ENCODE assay signal across 10 mouse cellular contexts in genomic region chr1:135020970-135021369, GRCm38 (mm10). TPM values are rescaled to one million over a fixed set of nuclear protein-coding genes. Genes with fewer than 3 reads are reported as not detected.
DNase-seq lines count a peak whose midpoint lies in the region; ATAC-seq and TF ChIP-seq lines count a peak whose summit lies in the region.
"Had no signal": no experiment of that assay in that cellular context is flagged by ENCODE, and none has a peak within 500 bp of the region (broad histone marks: within the 10 kb centered on the region; RNA-seq: fewer than 3 reads in every experiment).

No protein-coding gene starts in this region.

- no peak for TF ChIP-seq POLR2A in olfactory bulb, adult 2 months (IDR thresholded peaks at IDR 0.05; ENCODE audit: insufficient read depth, low read depth, low read length)

- 3% methylated on average over 5 of the region's 5 CpGs for WGBS in lung, embryonic 15.5 days
- 16% methylated on average over 5 of the region's 5 CpGs for WGBS in hindbrain, postnatal 0 days
- 37% methylated on average over 5 of the region's 5 CpGs for WGBS in olfactory bulb, adult 2 months

- H3K9ac ChIP-seq in lung, embryonic 15.5 days: no peak overlapping the region
- no peak overlapping the region for H3K9ac ChIP-seq in hindbrain, postnatal 0 days (replicated peaks; ENCODE audit: low read length)

- peaks cover 51% of the 10 kb centered on the region for H3K4me1 ChIP-seq in lung, embryonic 15.5 days
- H3K4me1 ChIP-seq in hindbrain, postnatal 0 days (ENCODE audit: insufficient read depth, low read length): peaks cover 15% of the 10 kb centered on the region
- H3K4me1 ChIP-seq in olfactory bulb, adult 2 months (ENCODE audit: control insufficient read depth, insufficient read depth, low read length): peaks cover 50% of the 10 kb centered on the region

- no peaks in the 10 kb centered on the region for H3K9me3 ChIP-seq in lung, embryonic 15.5 days
- H3K9me3 ChIP-seq in hindbrain, postnatal 0 days (ENCODE audit: low read length): no peaks in the 10 kb centered on the region

- peak overlapping the region; percentile 52 for H3K27ac ChIP-seq in lung, embryonic 15.5 days
- H3K27ac ChIP-seq in hindbrain, postnatal 0 days: no peak overlapping the region
- H3K27ac ChIP-seq in olfactory bulb, adult 2 months (ENCODE audit: insufficient read depth, low read depth, low read length): peak overlapping the region; percentile 61
- H3K27ac ChIP-seq: gastrocnemius, adult 2 months had no signal

- H3K36me3 ChIP-seq in lung, embryonic 15.5 days: no peaks in the 10 kb centered on the region
- H3K36me3 ChIP-seq in hindbrain, postnatal 0 days (ENCODE audit: insufficient read depth, low read length): no peaks in the 10 kb centered on the region

- H3K4me3 ChIP-seq in lung, embryonic 15.5 days: no peak overlapping the region
- no peak overlapping the region for H3K4me3 ChIP-seq in hindbrain, postnatal 0 days (ENCODE audit: low read length)
- no peak overlapping the region for H3K4me3 ChIP-seq in olfactory bulb, adult 2 months (ENCODE audit: insufficient read depth, low read depth, low read length)
- H3K4me3 ChIP-seq: gastrocnemius, adult 2 months had no signal

- peak; percentile 79 for ATAC-seq in lung, embryonic 15.5 days (ENCODE audit: borderline replicate concordance, extremely low read depth, low FRiP score, low TSS enrichment)
- ATAC-seq in hindbrain, postnatal 0 days: no peak
- ATAC-seq: CD4-positive, CD25-positive, alpha-beta regulatory T cell, adult 4 months had no signal

- TF ChIP-seq CTCF in hindbrain, postnatal 0 days (IDR thresholded peaks at IDR 0.05; ENCODE audit: low read depth): no peak
- TF ChIP-seq CTCF in olfactory bulb, adult 2 months (IDR thresholded peaks at IDR 0.05; ENCODE audit: insufficient read depth, low read depth, low read length): no peak

- peak overlapping the region; percentile 14 for H3K4me2 ChIP-seq in lung, embryonic 15.5 days
- H3K4me2 ChIP-seq in hindbrain, postnatal 0 days (ENCODE audit: low read depth, low read length): no peak overlapping the region

- DNase-seq in embryo, embryonic 11.5 days (ENCODE audit: low read depth, low spot score): peak; percentile 19
- DNase-seq in embryo, embryonic 9.5 days (ENCODE audit: extremely low spot score): no peak
- DNase-seq in lung, adult 18-20 months: no peak
- DNase-seq in hindbrain, postnatal 0 days (ENCODE audit: low spot score): peak; percentile 40
- no peak for DNase-seq in right cerebral cortex, postnatal 4 days
- no peak for DNase-seq in right cerebral cortex, adult 18-20 months
- DNase-seq: gastrocnemius, adult 2 months had no signal

- no peaks in the 10 kb centered on the region for H3K27me3 ChIP-seq in lung, embryonic 15.5 days
- H3K27me3 ChIP-seq in hindbrain, postnatal 0 days (ENCODE audit: insufficient read depth, low read length): no peaks in the 10 kb centered on the region

RNA-seq across cellular contexts. Expression of gene Ube2t, which starts 58.6 kb away (rescaled TPM):
- 40.9 and 41.2 TPM in 2 replicates for polyA plus RNA-seq in lung, embryonic 15.5 days (2015; fragmentation: Nextera tagmentation; extraction: Ambion mirVana)
- total RNA-seq in hindbrain, postnatal 0 days (2014; rRNA removed): 4.5 and 5.3 TPM in 2 replicates
- polyA plus RNA-seq in hindbrain, postnatal 0 days (2015; fragmentation: Nextera tagmentation; extraction: Ambion mirVana): 9.7 and 10.2 TPM in 2 replicates
- not detected in 2 replicates for polyA plus RNA-seq in olfactory bulb, adult 2 months (2012; ENCODE audit: insufficient read depth, insufficient read length, low replicate concordance, missing spikeins)

Comparison
In these comparisons a context has a peak if more than half of its experiments do, and no peak if none do; other contexts are left out.
1. DNase-seq: peak in embryo, embryonic 11.5 days (single experiment) and hindbrain, postnatal 0 days (single experiment); none in embryo, embryonic 9.5 days (single experiment), lung, adult 18-20 months (0 of 2), right cerebral cortex, postnatal 4 days (single experiment) and right cerebral cortex, adult 18-20 months (single experiment).